Mouse (Mus musculus): ENCODE measurements around the gene Gm45140. TPM values are rescaled to one million over a fixed set of nuclear protein-coding genes. Genes with fewer than 3 reads are reported as not detected.

The Gm45140 gene
- polyA plus RNA-seq, 1 experiment from 2014 or later: 5.4 TPM

GRCm38 (mm10) chr6:87838551-87839197, 3.1 kb upstream of the Gm45140 start, which contains the start of gene Isy1:
Isy1 (minus strand) TSS chr6:87838798.
- Histone ChIP-seq H3K9ac (ENCODE audit: low read depth, low read length) (peak within 1 kb of the TSS; percentile 83), H3K27me3 (ENCODE audit: control insufficient read depth, insufficient read depth, low read length) (no peaks in the 10 kb centered on the region), H3K9me3 (ENCODE audit: control insufficient read depth, low read length) (no peaks in the 10 kb centered on the region), H3K36me3 (ENCODE audit: control insufficient read depth, insufficient read depth, low read length) (peaks cover 36% of the 10 kb centered on the region), H3K4me2 (replicated peaks; ENCODE audit: low read depth, low read length) (peak within 1 kb of the TSS; percentile 77), H3K27ac (ENCODE audit: low read depth, low read length) (peak within 1 kb of the TSS; percentile 92), H3K4me1 (ENCODE audit: control insufficient read depth, insufficient read depth, low read length) (peaks cover 3% of the 10 kb centered on the region; the same call in 1 of the 2 replicates), H3K4me3 (ENCODE audit: low read length) (peak within 1 kb of the TSS; percentile 85)
- 1% methylated on average over 46 of the region's 46 CpGs for WGBS
- ATAC-seq (ENCODE audit: low FRiP score, low TSS enrichment): peak; percentile 94

- Histone ChIP-seq H3K4me1 (ENCODE audit: control insufficient read depth, insufficient read depth, low read length) (no peaks in the 10 kb centered on the region), H3K9me3 (ENCODE audit: control insufficient read depth, low read length) (no peaks in the 10 kb centered on the region), H3K27ac (ENCODE audit: low read depth, low read length) (no peak overlapping the region), H3K4me3 (ENCODE audit: low read length) (no peak overlapping the region), H3K36me3 (ENCODE audit: control insufficient read depth, insufficient read depth, low read length) (peaks cover 87% of the 10 kb centered on the region), H3K4me2 (replicated peaks; ENCODE audit: low read depth, low read length) (no peak overlapping the region), H3K27me3 (ENCODE audit: control insufficient read depth, insufficient read depth, low read length) (no peaks in the 10 kb centered on the region), H3K9ac (ENCODE audit: low read depth, low read length) (no peak overlapping the region)
- 93% methylated on average over 2 of the region's 2 CpGs for WGBS
- no peak for ATAC-seq (ENCODE audit: low FRiP score, low TSS enrichment)
Measured at GRCm38 (mm10) chr6:87820366-87820765, 15.2 kb downstream of the Gm45140 start.

GRCm38 (mm10) chr6:87814486-87814885, 21.1 kb downstream of the Gm45140 start:
- no peak for ATAC-seq (ENCODE audit: low FRiP score, low TSS enrichment)
- WGBS: 91% methylated on average over 5 of the region's 5 CpGs
- Histone ChIP-seq H3K9ac (ENCODE audit: low read depth, low read length) (no peak overlapping the region), H3K4me3 (ENCODE audit: low read length) (no peak overlapping the region), H3K9me3 (ENCODE audit: control insufficient read depth, low read length) (no peaks in the 10 kb centered on the region), H3K4me1 (ENCODE audit: control insufficient read depth, insufficient read depth, low read length) (peaks cover 14% of the 10 kb centered on the region), H3K27me3 (ENCODE audit: control insufficient read depth, insufficient read depth, low read length) (no peaks in the 10 kb centered on the region), H3K4me2 (replicated peaks; ENCODE audit: low read depth, low read length) (no peak overlapping the region), H3K27ac (ENCODE audit: low read depth, low read length) (no peak overlapping the region), H3K36me3 (ENCODE audit: control insufficient read depth, insufficient read depth, low read length) (peaks cover 35% of the 10 kb centered on the region)

GRCm38 (mm10) chr6:87812656-87813055, 22.9 kb downstream of the Gm45140 start:
- Histone ChIP-seq H3K36me3 (ENCODE audit: control insufficient read depth, insufficient read depth, low read length) (peaks cover 17% of the 10 kb centered on the region), H3K4me2 (replicated peaks; ENCODE audit: low read depth, low read length) (peak overlapping the region; percentile 90), H3K4me1 (ENCODE audit: control insufficient read depth, insufficient read depth, low read length) (peaks cover 17% of the 10 kb centered on the region), H3K4me3 (ENCODE audit: low read length) (peak overlapping the region; percentile 77), H3K9me3 (ENCODE audit: control insufficient read depth, low read length) (no peaks in the 10 kb centered on the region), H3K27me3 (ENCODE audit: control insufficient read depth, insufficient read depth, low read length) (no peaks in the 10 kb centered on the region), H3K9ac (ENCODE audit: low read depth, low read length) (no peak overlapping the region; the same call in 1 of the 2 replicates), H3K27ac (ENCODE audit: low read depth, low read length) (no peak overlapping the region)
- no peak for ATAC-seq (ENCODE audit: low FRiP score, low TSS enrichment)
- 90% methylated on average over 1 of the region's 1 CpGs for WGBS

- peak within 1 kb of the TSS; percentile 90 for H3K4me2 ChIP-seq (replicated peaks; ENCODE audit: low read depth, low read length)
- H3K27ac ChIP-seq (ENCODE audit: low read depth, low read length): peak within 1 kb of the TSS; percentile 76
- peak within 1 kb of the TSS; percentile 74 for H3K9ac ChIP-seq (ENCODE audit: low read depth, low read length)
- H3K9me3 ChIP-seq (ENCODE audit: control insufficient read depth, low read length): no peaks in the 10 kb centered on the region
- peaks cover 17% of the 10 kb centered on the region for H3K4me1 ChIP-seq (ENCODE audit: control insufficient read depth, insufficient read depth, low read length)
- peak; percentile 96 for ATAC-seq (ENCODE audit: low FRiP score, low TSS enrichment)
- under 1% methylated on average over 51 of the region's 56 CpGs for WGBS
- peak within 1 kb of the TSS; percentile 77 for H3K4me3 ChIP-seq (ENCODE audit: low read length)
- H3K27me3 ChIP-seq (ENCODE audit: control insufficient read depth, insufficient read depth, low read length): no peaks in the 10 kb centered on the region
- H3K36me3 ChIP-seq (ENCODE audit: control insufficient read depth, insufficient read depth, low read length): peaks cover 8% of the 10 kb centered on the region
Measured at GRCm38 (mm10) chr6:87811675-87812338, 23.8 kb downstream of the Gm45140 start, which contains the start of gene Rab43. Rab43 (minus strand) TSS chr6:87812164.

- Histone ChIP-seq H3K4me1 (ENCODE audit: control insufficient read depth, insufficient read depth, low read length) (peaks cover 17% of the 10 kb centered on the region), H3K9me3 (ENCODE audit: control insufficient read depth, low read length) (no peaks in the 10 kb centered on the region), H3K27ac (ENCODE audit: low read depth, low read length) (peak overlapping the region; percentile 76), H3K36me3 (ENCODE audit: control insufficient read depth, insufficient read depth, low read length) (peaks cover 3% of the 10 kb centered on the region; the same call in 1 of the 2 replicates), H3K9ac (ENCODE audit: low read depth, low read length) (peak overlapping the region; percentile 74), H3K4me3 (ENCODE audit: low read length) (peak overlapping the region; percentile 77), H3K27me3 (ENCODE audit: control insufficient read depth, insufficient read depth, low read length) (no peaks in the 10 kb centered on the region), H3K4me2 (replicated peaks; ENCODE audit: low read depth, low read length) (peak overlapping the region; percentile 90)
- peak; percentile 62 for ATAC-seq (ENCODE audit: low FRiP score, low TSS enrichment)
- WGBS: under 1% methylated on average over 77 of the region's 77 CpGs
Measured at GRCm38 (mm10) chr6:87810713-87811669, 24.6 kb downstream of the Gm45140 start.

- H3K4me2 ChIP-seq (replicated peaks; ENCODE audit: low read depth, low read length): peak overlapping the region; percentile 90
- no peaks in the 10 kb centered on the region for H3K9me3 ChIP-seq (ENCODE audit: control insufficient read depth, low read length)
- peaks cover 17% of the 10 kb centered on the region for H3K4me1 ChIP-seq (ENCODE audit: control insufficient read depth, insufficient read depth, low read length)
- no peaks in the 10 kb centered on the region for H3K36me3 ChIP-seq (ENCODE audit: control insufficient read depth, insufficient read depth, low read length)
- H3K9ac ChIP-seq (ENCODE audit: low read depth, low read length): peak overlapping the region; percentile 74; the same call in 1 of the 2 replicates
- no peak for ATAC-seq (ENCODE audit: low FRiP score, low TSS enrichment)
- H3K27ac ChIP-seq (ENCODE audit: low read depth, low read length): no peak overlapping the region
- WGBS: 20% methylated on average over 6 of the region's 6 CpGs
- no peaks in the 10 kb centered on the region for H3K27me3 ChIP-seq (ENCODE audit: control insufficient read depth, insufficient read depth, low read length)
- H3K4me3 ChIP-seq (ENCODE audit: low read length): peak overlapping the region; percentile 77
Measured at GRCm38 (mm10) chr6:87810311-87810710, 25.3 kb downstream of the Gm45140 start.

GRCm38 (mm10) chr6:87809651-87810161, 25.9 kb downstream of the Gm45140 start:
- H3K4me2 ChIP-seq (replicated peaks; ENCODE audit: low read depth, low read length): peak overlapping the region; percentile 90
- ATAC-seq (ENCODE audit: low FRiP score, low TSS enrichment): no peak
- 93% methylated on average over 6 of the region's 6 CpGs for WGBS

More at GRCm38 (mm10) chr6:87809651-87810161, 25.9 kb downstream of the Gm45140 start:
- Histone ChIP-seq H3K4me1 (ENCODE audit: control insufficient read depth, insufficient read depth, low read length) (peaks cover 17% of the 10 kb centered on the region), H3K4me3 (ENCODE audit: low read length) (peak overlapping the region; percentile 77; the same call in 1 of the 2 replicates), H3K9ac (ENCODE audit: low read depth, low read length) (no peak overlapping the region), H3K9me3 (ENCODE audit: control insufficient read depth, low read length) (no peaks in the 10 kb centered on the region), H3K27me3 (ENCODE audit: control insufficient read depth, insufficient read depth, low read length) (no peaks in the 10 kb centered on the region), H3K27ac (ENCODE audit: low read depth, low read length) (no peak overlapping the region), H3K36me3 (ENCODE audit: control insufficient read depth, insufficient read depth, low read length) (no peaks in the 10 kb centered on the region)
